Mouse (Mus musculus): ENCODE measurements at regions not wholly inside any gene's neighbourhood (a gene's known extent, or its start where the extent isn't known, plus 50 kb on each side); places are given as distances from the start of the nearest gene placed in this dataset.

GRCm38 (mm10) chr6:32702245-32702791 lies 114.3 kb upstream of the Plxna4 start:
- no peak overlapping the region for H3K27ac ChIP-seq (ENCODE audit: insufficient read depth, low read length)
- no peak overlapping the region for H3K4me3 ChIP-seq (ENCODE audit: insufficient read depth, low read length)
- TF ChIP-seq POLR2A (IDR thresholded peaks at IDR 0.05; ENCODE audit: extremely low read depth, insufficient read depth, low read length) (no peak), CTCF (IDR thresholded peaks at IDR 0.05; ENCODE audit: extremely low read depth, insufficient read depth, low read length) (no peak)
- H3K4me1 ChIP-seq (ENCODE audit: control insufficient read depth, insufficient read depth, low read length), result 0 out of 2 replicates have a peak, but pooled peaks cover 2% of the 10 kb centered on the region

- no peak overlapping the region for H3K4me3 ChIP-seq (ENCODE audit: insufficient read depth, low read length)
- 0 out of 2 replicates have a peak, but pooled peaks cover 2% of the 10 kb centered on the region for H3K4me1 ChIP-seq (ENCODE audit: control insufficient read depth, insufficient read depth, low read length)
- H3K27ac ChIP-seq (ENCODE audit: insufficient read depth, low read length), result no peak overlapping the region
- no peak for TF ChIP-seq POLR2A (IDR thresholded peaks at IDR 0.05; ENCODE audit: extremely low read depth, insufficient read depth, low read length)
- TF ChIP-seq CTCF (IDR thresholded peaks at IDR 0.05; ENCODE audit: extremely low read depth, insufficient read depth, low read length), result no peak
These were observed 111.8 kb upstream of the Plxna4 start for GRCm38 (mm10) chr6:32699811-32700210.

DNA sequence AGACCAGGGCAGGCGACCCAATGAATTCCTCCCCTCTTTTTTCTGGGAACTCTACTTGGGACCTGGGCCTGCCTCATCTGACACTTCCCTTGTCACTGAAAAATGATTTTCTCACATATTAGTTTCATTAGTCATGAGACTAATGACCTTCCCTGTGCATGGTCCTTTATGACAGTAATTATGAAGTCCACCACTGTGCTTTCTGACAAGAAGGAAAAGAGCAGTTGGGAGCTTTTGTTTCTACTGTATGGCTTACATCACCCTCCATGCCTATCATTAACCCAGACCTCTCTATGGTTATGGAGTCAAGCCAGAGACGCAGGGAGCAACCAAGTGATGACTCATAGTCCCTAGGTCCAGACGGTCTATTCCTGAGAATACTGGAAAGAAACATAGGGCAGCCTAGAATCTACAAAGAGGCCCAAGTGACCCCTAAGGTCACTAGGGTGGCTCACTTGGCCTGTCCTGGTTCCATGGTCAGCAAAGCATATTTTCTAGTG lies 109.8 kb upstream of the Plxna4 start:
- no peak overlapping the region for H3K4me3 ChIP-seq (ENCODE audit: insufficient read depth, low read length)
- H3K27ac ChIP-seq (ENCODE audit: insufficient read depth, low read length), result no peak overlapping the region
- TF ChIP-seq POLR2A (IDR thresholded peaks at IDR 0.05; ENCODE audit: extremely low read depth, insufficient read depth, low read length) (no peak), CTCF (IDR thresholded peaks at IDR 0.05; ENCODE audit: extremely low read depth, insufficient read depth, low read length) (no peak)
- H3K4me1 ChIP-seq (ENCODE audit: control insufficient read depth, insufficient read depth, low read length), result 0 out of 2 replicates have a peak, but pooled peaks cover 2% of the 10 kb centered on the region

DNA sequence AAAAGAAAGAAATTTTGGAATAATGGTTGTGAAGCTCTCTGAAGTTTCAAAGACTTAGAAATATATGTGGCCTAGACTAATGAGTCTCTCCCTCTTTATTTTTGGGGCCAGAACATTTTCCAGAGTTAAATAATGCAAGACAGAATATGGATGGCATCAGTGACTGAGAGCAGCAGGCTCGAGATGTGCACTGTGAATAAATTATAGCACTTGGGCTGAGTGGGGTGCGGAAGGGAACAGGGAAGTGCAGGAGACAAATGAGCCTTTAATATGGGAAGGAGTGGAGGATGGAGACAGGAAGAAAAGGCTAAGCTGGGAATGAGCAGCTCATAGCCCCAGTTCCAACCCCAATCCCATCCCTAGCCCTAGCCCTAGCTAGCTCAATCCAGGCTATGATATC lies 108.0 kb upstream of the Plxna4 start:
- Histone ChIP-seq H3K27ac (ENCODE audit: insufficient read depth, low read length) (no peak overlapping the region), H3K4me3 (ENCODE audit: insufficient read depth, low read length) (no peak overlapping the region), H3K4me1 (ENCODE audit: control insufficient read depth, insufficient read depth, low read length) (0 out of 2 replicates have a peak, but pooled peaks cover 2% of the 10 kb centered on the region)
- TF ChIP-seq POLR2A (IDR thresholded peaks at IDR 0.05; ENCODE audit: extremely low read depth, insufficient read depth, low read length) (no peak), CTCF (IDR thresholded peaks at IDR 0.05; ENCODE audit: extremely low read depth, insufficient read depth, low read length) (no peak)

DNA sequence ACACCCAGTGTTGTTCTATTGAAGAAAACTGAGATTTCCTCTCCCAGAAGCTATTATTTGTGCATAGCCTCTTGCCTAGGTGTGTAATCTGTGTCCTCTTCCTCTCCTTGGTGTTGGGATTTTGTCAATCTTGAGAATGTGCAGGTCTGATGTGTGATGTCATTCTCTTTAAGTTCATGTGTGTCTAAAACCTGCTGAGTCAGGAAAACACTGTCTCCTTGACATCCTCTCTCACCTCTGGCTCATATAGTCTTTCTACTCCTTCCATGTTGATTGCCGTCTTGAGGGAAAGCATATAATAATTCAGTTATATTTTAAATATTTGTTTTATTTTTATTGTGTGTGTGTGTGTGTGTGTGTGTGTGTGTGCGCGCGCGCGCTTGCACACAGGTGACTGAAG lies 84.6 kb upstream of the Plxna4 start:
- TF ChIP-seq POLR2A (IDR thresholded peaks at IDR 0.05; ENCODE audit: extremely low read depth, insufficient read depth, low read length), result no peak
- no peak for TF ChIP-seq CTCF (IDR thresholded peaks at IDR 0.05; ENCODE audit: extremely low read depth, insufficient read depth, low read length)
- Histone ChIP-seq H3K27ac (ENCODE audit: insufficient read depth, low read length) (no peak overlapping the region), H3K4me1 (ENCODE audit: control insufficient read depth, insufficient read depth, low read length) (no peaks in the 10 kb centered on the region), H3K4me3 (ENCODE audit: insufficient read depth, low read length) (no peak overlapping the region)

- no peak overlapping the region for H3K27ac ChIP-seq (ENCODE audit: insufficient read depth, low read length)
- no peaks in the 10 kb centered on the region for H3K4me1 ChIP-seq (ENCODE audit: control insufficient read depth, insufficient read depth, low read length)
- no peak overlapping the region for H3K4me3 ChIP-seq (ENCODE audit: insufficient read depth, low read length)
- TF ChIP-seq CTCF (IDR thresholded peaks at IDR 0.05; ENCODE audit: extremely low read depth, insufficient read depth, low read length) (no peak), POLR2A (IDR thresholded peaks at IDR 0.05; ENCODE audit: extremely low read depth, insufficient read depth, low read length) (no peak)
These were observed 71.8 kb upstream of the Plxna4 start for GRCm38 (mm10) chr6:32659743-32660142.

GRCm38 (mm10) chr6:32657378-32657777 lies 69.4 kb upstream of the Plxna4 start:
- Histone ChIP-seq H3K4me1 (ENCODE audit: control insufficient read depth, insufficient read depth, low read length) (no peaks in the 10 kb centered on the region), H3K27ac (ENCODE audit: insufficient read depth, low read length) (no peak overlapping the region), H3K4me3 (ENCODE audit: insufficient read depth, low read length) (no peak overlapping the region)
- no peak for TF ChIP-seq CTCF (IDR thresholded peaks at IDR 0.05; ENCODE audit: extremely low read depth, insufficient read depth, low read length)
- no peak for TF ChIP-seq POLR2A (IDR thresholded peaks at IDR 0.05; ENCODE audit: extremely low read depth, insufficient read depth, low read length)

GRCm38 (mm10) chr6:32654188-32654587 lies 66.2 kb upstream of the Plxna4 start:
- no peak overlapping the region for H3K4me3 ChIP-seq (ENCODE audit: insufficient read depth, low read length)
- TF ChIP-seq CTCF (IDR thresholded peaks at IDR 0.05; ENCODE audit: extremely low read depth, insufficient read depth, low read length) (no peak), POLR2A (IDR thresholded peaks at IDR 0.05; ENCODE audit: extremely low read depth, insufficient read depth, low read length) (no peak)
- H3K27ac ChIP-seq (ENCODE audit: insufficient read depth, low read length), result no peak overlapping the region
- no peaks in the 10 kb centered on the region for H3K4me1 ChIP-seq (ENCODE audit: control insufficient read depth, insufficient read depth, low read length)

DNA sequence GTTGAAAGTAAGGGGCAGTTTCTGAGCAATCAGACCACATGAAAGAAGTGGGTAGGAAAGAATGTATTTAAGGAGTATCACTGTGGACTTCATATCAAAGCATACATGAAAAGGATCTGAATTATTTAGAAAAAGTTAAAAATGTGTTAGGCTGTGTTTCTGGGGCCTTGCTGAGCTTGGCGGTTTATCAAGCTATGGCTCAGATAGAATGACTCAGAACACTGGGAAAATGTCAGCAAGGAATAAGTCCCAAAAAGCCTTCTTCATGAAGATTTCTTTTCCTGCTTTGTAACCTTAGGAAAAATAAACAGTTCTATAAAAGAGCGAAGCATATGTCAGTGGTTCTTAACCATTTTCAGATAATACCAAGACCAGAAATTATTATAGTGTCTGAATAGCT lies 56.0 kb upstream of the Plxna4 start:
- Histone ChIP-seq H3K4me3 (ENCODE audit: insufficient read depth, low read length) (no peak overlapping the region), H3K27ac (ENCODE audit: insufficient read depth, low read length) (no peak overlapping the region), H3K4me1 (ENCODE audit: control insufficient read depth, insufficient read depth, low read length) (no peaks in the 10 kb centered on the region)
- no peak for TF ChIP-seq POLR2A (IDR thresholded peaks at IDR 0.05; ENCODE audit: extremely low read depth, insufficient read depth, low read length)
- TF ChIP-seq CTCF (IDR thresholded peaks at IDR 0.05; ENCODE audit: extremely low read depth, insufficient read depth, low read length), result no peak

- TF ChIP-seq CTCF (IDR thresholded peaks at IDR 0.05; ENCODE audit: extremely low read depth, insufficient read depth, low read length) (no peak), POLR2A (IDR thresholded peaks at IDR 0.05; ENCODE audit: extremely low read depth, insufficient read depth, low read length) (no peak)
- Histone ChIP-seq H3K4me1 (ENCODE audit: control insufficient read depth, insufficient read depth, low read length) (peaks cover 5% of the 10 kb centered on the region; the same call in 1 of the 2 replicates), H3K27ac (ENCODE audit: insufficient read depth, low read length) (no peak overlapping the region), H3K4me3 (ENCODE audit: insufficient read depth, low read length) (no peak overlapping the region)
These were observed 50.9 kb upstream of the Plxna4 start for GRCm38 (mm10) chr6:32638843-32639242.
